Mouse (Mus musculus) embryonic facial prominence, embryonic 12.5 days (tissue): ENCODE results near the gene Rnls. TPM values are rescaled to one million over a fixed set of nuclear protein-coding genes. Genes with fewer than 3 reads are reported as not detected.

ENCODE experiments used
- ATAC-seq: fragments of 200-750 bp; cut with Nextera tagmentation; 2 replicates; pipeline ENCODE4 v1.8.0; 2017; ENCODE audit not compliant: insufficient number of reproducible peaks, insufficient read depth, low FRiP score, low TSS enrichment
- H3K27ac ChIP-seq: fragments of 300-500 bp; sonication (generic); 2 replicates; pipeline ENCODE4 v1.5.1; 2016; ENCODE audit warnings: mild to moderate bottlenecking
- H3K27me3 ChIP-seq: fragments of 300-500 bp; sonication (generic); 2 replicates; pipeline ENCODE4 v1.6.1; 2016; ENCODE audit warnings: mild to moderate bottlenecking, moderate library complexity
- H3K36me3 ChIP-seq: fragments of 300-500 bp; sonication (generic); 2 replicates; pipeline ENCODE4 v1.6.1; 2016; ENCODE audit warnings: mild to moderate bottlenecking
- H3K4me1 ChIP-seq: fragments of 300-500 bp; sonication (generic); 2 replicates; pipeline ENCODE4 v1.6.1; 2016
- H3K4me2 ChIP-seq: fragments of 300-500 bp; sonication (generic); replicated peaks from 2 replicates; pipeline ENCODE4 v1.6.1; 2016; ENCODE audit warnings: mild to moderate bottlenecking, moderate library complexity
- H3K4me3 ChIP-seq: fragments of 300-500 bp; sonication (generic); 2 replicates; pipeline ENCODE4 v1.5.1; 2016; ENCODE audit warnings: mild to moderate bottlenecking
- H3K9ac ChIP-seq: fragments of 300-500 bp; sonication (generic); 2 replicates; pipeline ENCODE4 v1.6.1; 2016; ENCODE audit warnings: mild to moderate bottlenecking, moderate library complexity
- H3K9me3 ChIP-seq: fragments of 300-500 bp; sonication (generic); 2 replicates; pipeline ENCODE4 v1.6.1; 2016; ENCODE audit warnings: mild to moderate bottlenecking, moderate library complexity
- WGBS: fragments of 180-500 bp; shearing (Covaris S2); methylation state at CpG from one replicate; pipeline ENCODE4 v1.1.7; 2016; 5-methylcytosine and 5-hydroxymethylcytosine counted together
- polyA plus RNA-seq: library from polyadenylated mRNA; unstranded; fragments of >200 nt; fragmentation: Nextera tagmentation; extraction: Ambion mirVana; gene quantifications from 2 replicates; pipeline ENCODE4 v1.2.1, GENCODE M21; 2016

Rnls gene
- polyA plus RNA-seq, 1 experiment from 2014 or later: 6.4 TPM

DNA sequence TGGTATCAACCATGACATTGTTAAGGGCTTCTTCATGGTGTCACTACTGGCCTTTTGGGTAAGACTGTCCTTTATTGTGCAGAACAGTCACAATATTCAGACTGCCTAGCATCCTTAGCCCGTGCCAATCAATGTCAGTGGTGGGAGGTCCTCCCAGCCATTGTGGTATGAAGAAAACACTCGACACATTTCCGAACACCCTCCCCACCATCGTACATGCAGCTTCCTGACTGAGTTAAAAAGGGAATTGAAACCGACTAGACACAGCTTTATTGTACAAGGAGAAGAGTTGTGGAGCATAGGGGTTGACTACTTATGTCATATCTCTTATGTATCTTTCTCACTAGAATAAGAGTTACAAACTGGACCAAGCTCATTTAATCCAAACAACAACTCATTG lies 272.1 kb downstream of the Rnls start:
- Histone ChIP-seq H3K9me3 (no peaks in the 10 kb centered on the region), H3K4me1 (no peaks in the 10 kb centered on the region), H3K4me2 (no peak overlapping the region), H3K27me3 (no peaks in the 10 kb centered on the region), H3K36me3 (no peaks in the 10 kb centered on the region), H3K27ac (no peak overlapping the region), H3K4me3 (no peak overlapping the region), H3K9ac (no peak overlapping the region)
- no peak for ATAC-seq
- WGBS: 89% methylated on average over 5 of the region's 5 CpGs

DNA sequence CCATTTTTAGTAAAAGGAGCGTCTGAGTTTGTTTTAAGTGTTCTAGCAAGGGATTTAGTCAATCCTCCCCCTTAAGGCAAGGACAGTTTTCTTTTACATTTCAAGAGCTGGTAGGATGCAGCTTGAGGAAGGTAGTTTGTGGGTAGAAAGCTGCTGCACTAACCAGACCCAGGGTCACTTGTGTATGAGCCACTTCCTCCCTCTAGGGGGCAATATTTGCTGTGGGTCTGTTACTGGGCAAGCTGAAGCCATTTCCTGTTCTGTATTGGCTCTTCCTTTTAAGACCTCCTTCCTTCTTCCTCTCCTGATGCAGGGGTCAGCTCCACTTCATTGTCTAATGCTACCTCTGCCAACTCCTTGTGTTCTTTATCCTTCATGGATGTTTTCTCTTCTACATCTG lies 273.2 kb downstream of the Rnls start:
- no peaks in the 10 kb centered on the region for H3K36me3 ChIP-seq
- no peaks in the 10 kb centered on the region for H3K9me3 ChIP-seq
- no peaks in the 10 kb centered on the region for H3K4me1 ChIP-seq
- no peak for ATAC-seq
- no peak overlapping the region for H3K4me3 ChIP-seq
- WGBS: 57% methylated on average over 1 of the region's 1 CpGs
- H3K27me3 ChIP-seq: no peaks in the 10 kb centered on the region
- no peak overlapping the region for H3K27ac ChIP-seq
- H3K9ac ChIP-seq: no peak overlapping the region
- no peak overlapping the region for H3K4me2 ChIP-seq

DNA sequence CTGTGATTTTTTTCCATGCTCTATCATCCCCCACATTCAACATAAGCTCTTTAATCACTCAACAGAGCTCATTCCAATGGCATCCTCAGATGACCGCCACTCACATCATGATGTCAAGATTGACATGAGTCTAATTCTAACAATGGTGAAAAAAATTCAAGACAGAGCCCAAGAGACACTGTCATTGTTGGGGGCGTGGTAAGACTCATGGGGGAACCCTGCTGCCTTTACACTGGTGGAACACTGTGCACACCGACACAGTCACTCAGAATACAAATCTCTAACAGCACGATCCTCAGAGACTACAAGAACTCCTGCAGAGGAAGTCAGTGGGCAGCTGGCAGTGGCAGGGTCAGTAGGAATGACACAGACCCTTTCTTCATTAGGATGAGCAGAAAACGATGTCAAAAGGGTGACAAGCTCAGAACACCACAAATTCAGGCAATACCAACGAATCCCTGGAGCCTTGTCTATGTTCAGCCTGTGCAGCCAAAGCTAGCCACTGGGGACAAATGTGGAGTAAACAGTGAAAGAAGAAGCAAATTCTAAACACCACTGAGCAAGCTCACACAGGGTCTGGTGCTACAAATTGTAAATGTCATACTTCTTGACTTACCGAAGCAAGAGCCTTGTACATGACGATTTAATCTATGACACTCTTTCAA lies 277.3 kb downstream of the Rnls start:
- no peak for ATAC-seq
- Histone ChIP-seq H3K4me3 (no peak overlapping the region), H3K27me3 (no peaks in the 10 kb centered on the region), H3K9me3 (no peaks in the 10 kb centered on the region), H3K4me1 (peaks cover 10% of the 10 kb centered on the region), H3K9ac (no peak overlapping the region), H3K27ac (no peak overlapping the region), H3K4me2 (no peak overlapping the region), H3K36me3 (no peaks in the 10 kb centered on the region)
- 66% methylated on average over 8 of the region's 8 CpGs for WGBS

DNA sequence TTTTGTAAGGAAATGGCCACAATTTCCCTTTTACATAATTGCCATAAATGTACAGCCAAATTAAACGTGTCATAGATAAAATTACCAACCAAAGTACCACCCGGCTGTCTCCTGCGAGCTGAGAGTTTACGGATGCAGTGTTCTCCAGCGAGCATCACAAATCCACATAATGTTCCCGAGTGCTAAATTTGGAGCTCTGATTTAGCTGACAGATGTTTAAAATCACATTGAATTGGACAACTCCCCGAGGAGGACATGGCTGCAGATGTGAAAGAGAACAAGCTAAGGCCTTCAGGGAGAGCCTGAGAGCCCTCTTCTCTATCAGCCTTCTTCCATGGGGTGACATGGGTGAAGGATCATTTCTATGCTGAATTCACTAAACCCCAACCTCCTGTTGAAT lies 278.3 kb downstream of the Rnls start:
- no peaks in the 10 kb centered on the region for H3K27me3 ChIP-seq
- no peak for ATAC-seq
- H3K4me2 ChIP-seq: no peak overlapping the region
- WGBS: 38% methylated on average over 7 of the region's 7 CpGs
- H3K4me3 ChIP-seq: no peak overlapping the region
- no peak overlapping the region for H3K9ac ChIP-seq
- H3K9me3 ChIP-seq: no peaks in the 10 kb centered on the region
- no peaks in the 10 kb centered on the region for H3K36me3 ChIP-seq
- H3K27ac ChIP-seq: no peak overlapping the region
- H3K4me1 ChIP-seq: peaks cover 10% of the 10 kb centered on the region

DNA sequence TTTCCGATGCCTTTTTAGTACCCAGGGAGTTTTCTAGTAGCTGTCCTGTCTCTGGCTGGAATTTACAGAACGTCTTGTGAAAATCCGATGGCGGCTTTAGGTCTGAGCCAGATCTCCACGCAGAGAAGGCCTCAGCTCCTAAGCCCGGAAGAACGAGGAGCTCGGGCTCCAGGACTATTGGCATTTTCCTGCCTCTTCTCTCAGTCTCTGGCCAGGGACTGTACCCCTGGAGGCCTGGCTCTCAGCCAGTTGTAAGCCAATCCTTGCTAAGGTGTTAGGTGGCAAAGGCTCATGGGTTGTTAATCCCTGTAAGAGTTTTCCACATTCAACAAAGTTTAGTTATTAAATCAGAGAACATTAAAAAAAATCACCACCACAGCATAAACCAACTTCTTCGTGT lies 281.7 kb downstream of the Rnls start:
- Histone ChIP-seq H3K27ac (no peak overlapping the region), H3K9ac (no peak overlapping the region), H3K36me3 (no peaks in the 10 kb centered on the region), H3K4me2 (no peak overlapping the region), H3K4me1 (peaks cover 10% of the 10 kb centered on the region), H3K9me3 (no peaks in the 10 kb centered on the region), H3K4me3 (no peak overlapping the region), H3K27me3 (0 out of 2 replicates have a peak, but pooled peaks cover 2% of the 10 kb centered on the region)
- 62% methylated on average over 9 of the region's 9 CpGs for WGBS
- no peak for ATAC-seq

DNA sequence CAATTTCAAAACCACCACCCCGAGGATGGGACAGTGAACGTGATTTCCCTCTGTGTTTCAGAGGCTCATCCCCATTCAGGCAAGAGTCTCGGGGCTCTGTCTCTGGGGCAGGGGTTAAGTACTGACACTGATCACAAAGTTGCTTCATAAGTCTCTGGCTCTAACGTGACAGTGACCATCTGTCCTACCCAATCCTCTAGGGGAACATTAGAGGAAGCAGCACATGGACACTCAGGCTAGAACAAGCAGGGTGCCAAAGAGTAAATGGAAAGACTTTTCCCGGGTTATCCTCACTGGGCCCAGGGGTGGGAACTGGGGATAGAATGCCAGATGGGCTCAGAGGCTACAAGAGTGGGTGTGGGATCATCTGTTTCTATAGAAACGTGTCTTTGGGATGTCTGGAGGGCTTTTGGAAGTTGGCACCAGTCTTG lies 282.1 kb downstream of the Rnls start:
- H3K9ac ChIP-seq: no peak overlapping the region
- H3K36me3 ChIP-seq: no peaks in the 10 kb centered on the region
- no peak overlapping the region for H3K4me2 ChIP-seq
- peaks cover 10% of the 10 kb centered on the region for H3K4me1 ChIP-seq
- H3K27me3 ChIP-seq: 0 out of 2 replicates have a peak, but pooled peaks cover 2% of the 10 kb centered on the region
- no peaks in the 10 kb centered on the region for H3K9me3 ChIP-seq
- H3K27ac ChIP-seq: no peak overlapping the region
- no peak overlapping the region for H3K4me3 ChIP-seq
- WGBS: 55% methylated on average over 6 of the region's 6 CpGs
- no peak for ATAC-seq

DNA sequence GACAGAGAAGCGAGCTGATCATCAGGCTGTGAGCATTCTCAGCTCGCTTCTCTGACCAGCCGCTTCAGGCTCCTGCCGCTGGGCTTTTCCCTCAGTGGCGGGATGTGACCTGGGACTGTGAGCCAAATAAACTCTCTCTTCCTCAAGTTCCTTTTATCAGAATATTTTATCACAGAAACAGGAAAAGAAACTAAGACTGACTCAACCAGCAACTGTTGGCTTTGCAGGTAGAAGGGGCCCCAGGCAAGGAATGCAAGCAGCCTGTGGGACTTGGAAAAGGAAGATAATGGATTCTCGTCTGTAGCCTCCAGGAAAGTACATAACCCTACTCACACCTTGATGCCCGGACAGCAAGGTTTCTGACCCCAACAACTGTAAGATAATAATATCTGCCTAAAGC lies 283.0 kb downstream of the Rnls start:
- Histone ChIP-seq H3K27ac (no peak overlapping the region), H3K4me2 (no peak overlapping the region), H3K9ac (no peak overlapping the region), H3K4me3 (no peak overlapping the region), H3K27me3 (0 out of 2 replicates have a peak, but pooled peaks cover 2% of the 10 kb centered on the region), H3K4me1 (peaks cover 10% of the 10 kb centered on the region), H3K36me3 (no peaks in the 10 kb centered on the region), H3K9me3 (no peaks in the 10 kb centered on the region)
- 82% methylated on average over 7 of the region's 7 CpGs for WGBS
- ATAC-seq: no peak

DNA sequence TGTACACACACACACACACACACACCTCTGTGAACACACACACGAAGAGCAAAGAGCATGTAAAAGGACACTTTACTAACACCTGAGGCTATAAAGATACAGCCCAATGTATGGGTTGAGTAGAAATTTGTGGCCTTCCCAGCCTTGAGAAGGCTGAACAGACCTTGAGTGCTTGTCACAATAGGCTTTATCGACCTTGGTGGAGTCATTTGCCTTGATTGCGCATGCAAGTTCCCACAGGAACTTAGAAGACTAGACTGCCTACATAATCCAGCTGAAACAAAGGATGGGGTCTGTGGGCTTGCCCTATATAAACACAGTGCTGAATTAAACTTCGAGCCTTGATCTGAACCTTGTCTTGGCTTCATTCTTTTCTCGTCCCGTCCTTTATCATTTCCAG lies 288.2 kb downstream of the Rnls start:
- H3K4me3 ChIP-seq: no peak overlapping the region
- peaks cover 23% of the 10 kb centered on the region; the same call in 1 of the 2 replicates for H3K4me1 ChIP-seq
- no peak overlapping the region for H3K4me2 ChIP-seq
- ATAC-seq: no peak
- H3K27me3 ChIP-seq: 0 out of 2 replicates have a peak, but pooled peaks cover 2% of the 10 kb centered on the region
- H3K36me3 ChIP-seq: no peaks in the 10 kb centered on the region
- WGBS: 92% methylated on average over 6 of the region's 6 CpGs
- H3K27ac ChIP-seq: no peak overlapping the region
- H3K9ac ChIP-seq: no peak overlapping the region
- H3K9me3 ChIP-seq: no peaks in the 10 kb centered on the region

DNA sequence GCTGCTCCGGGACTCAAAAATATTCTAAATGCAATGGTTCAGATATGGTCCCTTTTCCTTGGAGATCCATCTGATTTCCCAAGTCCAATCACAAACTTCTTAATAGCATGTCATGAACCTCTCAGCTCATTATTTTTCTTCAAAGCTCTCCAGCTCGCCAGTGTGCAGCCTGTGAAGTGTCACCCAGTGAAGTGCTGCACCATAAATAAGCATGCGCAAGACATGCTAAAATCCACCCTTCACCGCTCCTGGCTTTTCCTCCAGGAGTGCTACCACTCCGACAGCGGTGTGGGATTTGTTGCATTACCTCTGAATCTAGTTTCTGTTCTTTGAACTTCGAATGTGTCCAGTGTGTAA lies 289.3 kb downstream of the Rnls start:
- H3K9me3 ChIP-seq: no peaks in the 10 kb centered on the region
- H3K9ac ChIP-seq: no peak overlapping the region
- H3K4me2 ChIP-seq: no peak overlapping the region
- H3K4me3 ChIP-seq: no peak overlapping the region
- H3K27me3 ChIP-seq: no peaks in the 10 kb centered on the region
- no peak overlapping the region for H3K27ac ChIP-seq
- H3K4me1 ChIP-seq: peaks cover 23% of the 10 kb centered on the region; the same call in 1 of the 2 replicates
- ATAC-seq: no peak
- 83% methylated on average over 7 of the region's 7 CpGs for WGBS
- no peaks in the 10 kb centered on the region for H3K36me3 ChIP-seq

DNA sequence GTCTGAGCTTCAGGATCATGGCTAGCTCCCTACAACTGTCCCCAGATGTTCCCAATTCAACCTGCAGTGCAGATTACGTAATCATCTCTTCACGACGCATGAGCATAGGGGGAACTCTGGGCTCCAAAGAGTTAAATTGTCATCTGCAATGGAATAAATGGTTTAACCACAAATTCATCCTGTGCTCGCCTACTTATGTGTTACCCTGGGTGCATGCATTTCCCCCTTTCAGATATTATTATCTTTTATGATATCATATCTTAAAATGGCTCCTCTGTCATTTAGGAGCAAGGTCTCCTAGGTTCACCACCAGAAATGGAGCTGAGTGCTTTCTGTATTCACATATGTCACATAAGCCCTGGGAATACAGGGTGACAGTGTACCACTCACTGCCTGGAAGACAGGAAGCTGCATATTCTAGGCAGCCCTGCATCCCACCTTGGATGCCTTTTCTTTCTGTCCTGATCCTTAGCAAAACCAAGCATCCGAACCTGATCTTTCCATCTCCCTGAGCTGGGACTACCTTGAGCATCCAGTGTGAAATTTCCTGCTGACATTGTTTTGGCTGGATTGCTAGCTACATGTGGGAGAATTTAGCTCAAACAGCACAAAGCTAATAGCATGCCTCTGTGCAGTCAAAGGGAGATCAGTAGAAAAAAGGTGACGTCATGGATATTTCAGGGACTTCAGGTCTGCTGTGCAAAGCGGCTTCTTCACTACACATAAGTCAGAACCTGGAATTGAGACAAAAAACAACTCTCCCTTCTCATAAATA lies 289.9 kb downstream of the Rnls start:
- no peak for ATAC-seq

DNA sequence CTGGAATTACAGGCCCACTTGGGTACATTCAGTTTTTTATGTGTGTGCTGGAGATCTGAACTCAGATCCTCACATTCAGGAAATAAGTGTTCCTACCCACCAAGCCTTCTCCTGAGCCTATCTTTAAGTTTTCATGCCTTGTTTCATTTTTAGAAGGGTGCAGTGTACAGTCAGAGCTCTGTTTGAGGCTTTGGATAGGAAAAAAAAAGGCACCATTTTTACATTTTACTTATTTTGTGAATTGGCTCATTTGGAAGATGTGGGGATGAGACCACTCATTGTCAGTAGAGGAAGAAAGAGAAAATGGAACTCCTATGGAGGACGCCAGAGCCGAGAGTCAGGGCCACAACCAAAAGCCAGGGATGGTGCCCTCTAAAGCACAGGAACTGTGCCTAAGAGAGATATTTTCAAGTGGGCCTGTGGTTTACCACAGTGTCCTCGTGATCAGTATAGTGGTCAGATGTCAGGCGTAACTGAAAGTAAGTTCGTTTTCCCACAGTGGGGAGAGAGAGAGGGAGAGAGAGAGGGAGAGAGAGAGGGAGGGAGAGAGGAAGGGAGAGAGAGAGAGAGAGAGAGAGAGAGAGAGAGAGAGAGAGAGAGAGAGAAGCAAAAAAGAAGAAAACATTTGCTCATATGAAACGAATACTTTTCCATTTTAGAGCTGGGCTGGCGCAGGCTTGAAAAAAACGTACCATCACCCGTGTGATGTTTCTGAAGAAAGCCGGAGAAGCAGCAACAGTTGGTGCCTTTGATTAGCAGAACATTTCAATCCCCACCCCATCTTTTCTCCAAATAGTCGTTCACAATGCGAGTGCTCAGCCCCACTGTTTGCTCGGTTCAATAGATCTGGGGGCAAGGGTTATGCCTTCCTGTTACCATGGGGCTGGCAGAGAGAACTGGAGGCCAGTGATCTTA lies 290.7 kb downstream of the Rnls start:
- Histone ChIP-seq H3K27me3 (no peaks in the 10 kb centered on the region), H3K4me3 (no peak overlapping the region), H3K9me3 (no peaks in the 10 kb centered on the region), H3K4me2 (no peak overlapping the region), H3K27ac (no peak overlapping the region), H3K4me1 (peaks cover 23% of the 10 kb centered on the region; the same call in 1 of the 2 replicates), H3K36me3 (no peaks in the 10 kb centered on the region), H3K9ac (no peak overlapping the region)
- WGBS: 54% methylated on average over 13 of the region's 13 CpGs
- no peak for ATAC-seq

More for the DNA sequence above, 289.9 kb downstream of the Rnls start:
- Histone ChIP-seq H3K27ac (no peak overlapping the region), H3K4me1 (peaks cover 23% of the 10 kb centered on the region; the same call in 1 of the 2 replicates), H3K9ac (no peak overlapping the region), H3K4me3 (no peak overlapping the region), H3K27me3 (no peaks in the 10 kb centered on the region), H3K9me3 (no peaks in the 10 kb centered on the region), H3K4me2 (no peak overlapping the region), H3K36me3 (no peaks in the 10 kb centered on the region)
- 43% methylated on average over 7 of the region's 7 CpGs for WGBS
